Mouse (Mus musculus) urinary bladder, postnatal 14 days (tissue): Measurements from ENCODE around the gene Gemin6.
"Not testable (repeated sequence)": the region's sequence is repeated elsewhere in the genome, so short reads cannot be mapped to it uniquely, and the experiment has no call there.

Experiments
- DNase-seq: peaks from one replicate; pipeline ENCODE4 v3.0.0; 2021; ENCODE audit warnings: low spot score

The Gemin6 gene

GRCm38 (mm10) chr17:80224326-80225116 lies at the start of gene Gemin6:
TSS of gene Gemin6 (plus strand) at chr17:80224441.
- peak; percentile 81 for DNase-seq

DNA sequence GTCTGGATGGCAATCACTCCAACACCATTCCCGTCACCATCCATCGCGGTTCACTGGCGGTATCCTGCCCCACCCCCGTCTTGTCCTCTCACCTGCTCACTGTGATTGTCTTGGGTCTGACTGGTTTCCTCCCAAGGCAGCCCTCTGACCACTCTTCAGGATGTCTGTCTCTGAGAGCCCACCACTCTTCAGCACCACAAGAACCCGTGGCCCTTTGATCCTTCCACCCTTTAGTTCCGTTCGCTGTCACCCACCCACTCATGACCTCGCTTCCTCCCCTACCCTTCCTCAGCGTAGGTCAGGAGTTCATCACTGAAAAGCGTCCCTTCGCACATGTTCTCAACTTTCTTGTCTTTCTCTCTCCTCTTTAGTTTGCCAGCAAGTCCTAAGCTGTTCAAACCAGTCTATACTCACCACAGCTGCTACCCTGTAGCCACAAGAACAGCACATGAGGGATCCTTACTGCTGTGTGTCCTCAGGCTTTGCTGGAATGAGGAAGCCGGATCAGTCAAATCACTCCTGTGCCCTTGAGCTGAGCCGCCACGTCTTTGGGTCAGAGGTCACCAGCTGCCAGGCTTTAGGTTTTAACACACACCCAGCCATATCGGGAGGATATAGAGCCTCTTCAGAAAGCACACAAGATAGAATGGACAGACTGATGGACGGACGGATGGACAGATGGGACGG lies 49.4 kb upstream of the Gemin6 start:
- no peak for DNase-seq

DNA sequence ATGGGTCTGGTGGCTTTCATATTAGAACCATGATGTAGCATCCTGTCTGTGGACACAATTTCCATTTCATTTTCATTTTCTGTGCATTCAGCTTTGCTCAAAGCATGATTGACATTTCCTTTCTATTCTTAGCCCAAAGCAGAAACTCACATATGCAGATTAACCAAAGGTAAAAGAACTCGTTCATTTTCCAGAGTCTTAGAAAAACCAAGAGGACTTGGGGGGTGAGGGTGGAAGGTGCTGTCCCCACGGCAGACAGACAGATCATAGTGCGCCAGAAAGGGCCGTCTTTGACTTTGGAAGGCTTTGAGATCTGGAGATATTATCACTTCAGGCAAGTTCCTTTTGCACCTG lies 48.9 kb upstream of the Gemin6 start:
- DNase-seq: no peak

- DNase-seq: no peak
These were observed 48.3 kb upstream of the Gemin6 start for GRCm38 (mm10) chr17:80175966-80176365.

- not testable (repeated sequence) for DNase-seq
These were observed 45.4 kb upstream of the Gemin6 start for GRCm38 (mm10) chr17:80178846-80179245.

DNA sequence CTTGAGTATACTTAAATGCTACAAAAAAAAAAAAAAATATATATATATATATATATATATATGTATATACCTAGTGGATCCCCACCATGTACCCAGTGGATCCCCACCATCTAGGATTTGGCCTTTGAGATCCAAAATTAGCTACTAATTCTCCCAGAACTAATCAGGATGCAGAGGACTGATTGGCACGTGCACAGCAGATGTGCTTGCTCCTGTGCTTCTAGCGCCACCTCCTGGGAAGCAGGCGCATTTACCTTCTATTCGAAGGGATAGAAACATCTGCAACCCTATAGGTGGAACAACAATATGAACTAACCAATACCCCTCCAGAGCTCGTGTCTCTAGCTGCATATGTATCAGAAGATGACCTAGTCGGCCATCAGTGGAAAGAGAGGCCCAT lies 44.3 kb upstream of the Gemin6 start:
- peak; percentile 78 for DNase-seq

DNA sequence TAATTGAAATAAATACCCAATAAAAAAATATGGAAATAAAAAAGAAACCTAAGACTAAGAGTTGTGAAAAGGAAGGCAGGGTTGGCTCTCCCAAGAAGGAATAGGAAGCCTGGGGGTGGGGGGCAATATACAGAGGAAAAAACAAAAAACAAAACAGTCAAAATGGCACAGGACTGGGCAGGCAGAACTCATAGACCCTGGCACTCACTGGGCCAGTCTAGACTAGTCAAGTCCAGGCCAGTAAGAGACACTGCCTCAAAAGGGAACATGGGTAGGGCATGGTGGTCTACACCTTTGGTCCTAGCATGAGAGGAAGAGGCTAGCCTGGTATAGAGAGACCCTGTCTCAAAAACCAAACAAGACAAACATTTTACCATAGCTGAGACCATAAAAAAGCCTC lies 43.8 kb upstream of the Gemin6 start:
- DNase-seq: no peak

DNA sequence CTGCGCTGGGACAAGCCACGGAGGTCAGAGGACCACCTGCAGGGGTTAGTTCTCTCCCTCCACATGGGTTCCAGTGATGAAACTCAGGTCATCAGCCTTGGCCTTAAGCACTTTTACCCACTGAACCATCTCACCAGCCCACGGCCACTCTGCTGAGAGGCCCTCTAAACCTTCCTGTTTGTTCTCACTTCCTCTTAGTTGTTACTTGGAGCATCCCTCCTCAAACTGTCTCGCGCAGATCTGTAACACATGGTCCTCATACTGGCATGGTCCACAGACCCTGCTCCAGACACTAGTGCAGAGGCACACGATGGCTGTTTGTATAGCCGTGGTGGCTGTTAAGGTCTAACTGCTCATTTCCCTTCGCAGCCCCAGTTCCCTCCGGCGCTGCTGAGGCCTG lies 40.6 kb upstream of the Gemin6 start:
- DNase-seq: no peak

DNA sequence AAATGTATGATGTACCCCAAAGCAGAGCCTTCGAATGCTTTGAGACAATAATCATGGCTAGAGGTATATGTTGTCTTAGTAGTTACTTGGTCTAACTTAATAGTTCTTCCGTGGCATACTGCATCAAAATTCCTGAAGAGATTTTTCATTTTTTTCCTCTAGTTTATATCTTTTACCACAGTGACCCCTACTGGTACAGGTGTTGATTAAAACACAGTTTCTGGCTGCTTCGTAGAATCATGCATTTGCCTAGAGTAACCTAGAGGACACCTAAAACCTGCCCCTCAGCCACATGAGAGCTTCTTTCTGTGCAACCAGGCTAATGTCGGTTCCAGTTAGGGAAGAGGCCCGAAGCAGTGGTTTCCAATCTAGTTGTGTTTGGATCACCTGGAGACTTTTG lies 31.2 kb upstream of the Gemin6 start:
- no peak for DNase-seq

DNA sequence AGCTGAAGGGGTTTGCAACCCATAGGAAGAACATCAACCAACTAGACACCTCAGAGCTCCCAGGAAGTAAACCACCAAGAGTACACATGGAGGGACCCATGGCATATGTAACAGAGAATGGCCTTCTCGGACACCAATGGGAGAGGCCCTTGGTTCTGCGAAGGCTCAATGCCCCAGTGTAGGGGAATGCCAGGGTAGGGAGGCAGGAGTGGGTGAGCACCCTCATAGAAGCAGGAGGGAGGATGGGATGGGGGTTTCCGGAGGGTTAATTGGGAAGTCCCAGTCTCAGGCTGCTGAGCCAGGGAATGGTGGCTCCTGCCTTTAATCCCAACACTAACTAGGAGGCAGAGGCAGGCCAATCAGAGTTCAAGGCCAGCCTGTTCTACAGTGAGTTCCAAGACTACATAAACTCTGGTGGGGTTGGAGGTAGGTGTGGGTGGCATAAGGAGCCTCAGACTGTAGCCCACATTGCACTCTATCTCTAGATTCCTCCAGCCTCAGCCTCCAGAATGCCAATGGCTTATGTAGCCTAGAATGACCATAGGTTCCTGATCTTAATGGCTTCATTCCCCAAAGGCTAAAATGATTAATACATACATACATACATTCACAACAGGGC lies 25.0 kb upstream of the Gemin6 start:
- DNase-seq: no peak

GRCm38 (mm10) chr17:80205657-80206056 lies 18.6 kb upstream of the Gemin6 start:
- no peak for DNase-seq

DNA sequence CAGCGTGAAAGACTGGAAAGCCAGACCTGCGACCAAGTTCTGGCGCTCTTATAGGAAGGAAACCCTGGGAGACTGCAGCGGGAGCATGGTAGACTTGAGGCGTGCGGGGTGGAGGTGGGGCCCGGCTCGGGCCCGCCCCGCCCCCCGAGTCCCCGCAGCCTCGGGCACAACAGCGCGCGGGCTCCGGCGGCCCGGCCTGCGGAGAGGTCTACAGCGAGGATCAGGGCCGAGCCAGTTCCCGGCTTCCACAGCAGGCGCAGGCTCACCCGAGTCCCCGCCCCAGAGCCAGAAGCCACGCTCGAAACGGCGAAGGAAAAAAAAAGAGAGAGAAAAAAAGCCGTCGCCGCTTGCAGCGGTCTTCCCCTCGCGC lies 18.0 kb upstream of the Gemin6 start:
- no peak for DNase-seq

DNA sequence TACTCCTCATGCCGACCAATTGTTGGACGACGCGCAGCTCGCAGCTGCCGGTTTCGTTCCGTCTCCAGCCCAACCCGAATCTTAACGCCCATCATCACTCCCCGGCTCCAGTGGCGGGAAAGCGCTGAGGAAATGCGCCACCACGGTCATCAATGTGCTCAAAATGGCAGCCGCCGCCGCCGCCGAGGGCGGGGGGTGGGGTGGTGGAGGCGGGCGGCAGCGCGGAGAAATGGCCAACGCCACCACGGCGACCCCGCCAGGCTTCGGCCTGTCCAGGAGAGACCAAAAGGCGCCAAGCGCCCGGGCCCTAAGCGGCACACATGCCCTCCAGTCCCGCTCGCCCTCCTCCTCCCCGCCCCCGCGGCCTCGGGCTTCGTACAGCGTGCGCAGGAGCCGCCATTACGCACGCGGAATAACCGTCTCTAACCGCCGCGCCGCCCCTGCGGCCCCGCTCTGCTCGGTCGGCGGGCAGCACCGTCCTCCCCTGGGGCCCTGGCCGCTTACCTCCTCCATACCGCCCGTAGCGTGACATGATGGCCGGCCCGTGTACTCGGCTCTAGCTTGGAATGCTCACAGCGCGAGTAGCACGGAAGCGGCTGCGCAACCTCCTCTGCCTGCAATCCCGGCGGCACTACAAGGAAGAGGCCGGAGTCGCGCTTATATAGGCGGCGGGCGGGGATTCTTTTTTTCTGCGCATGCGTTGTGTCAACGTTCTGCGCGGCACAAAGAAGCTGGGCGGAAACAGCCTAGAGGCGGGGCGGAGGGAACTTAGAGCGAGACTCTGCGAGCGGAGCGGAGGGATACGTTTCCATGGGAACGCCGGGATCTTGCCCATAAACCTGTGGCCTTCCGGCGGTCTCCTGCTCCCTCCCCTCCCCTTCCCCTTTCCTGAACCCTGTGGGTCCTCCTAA lies 17.3 kb upstream of the Gemin6 start, which contains the start of the genes Srsf7 and Ttc39d:
Srsf7 (minus strand) TSS at position 637 of the 911 bp plus-strand sequence.
Ttc39d (plus strand) TSS at position 790 of the 911 bp plus-strand sequence.
- peak; percentile 98 for DNase-seq

DNA sequence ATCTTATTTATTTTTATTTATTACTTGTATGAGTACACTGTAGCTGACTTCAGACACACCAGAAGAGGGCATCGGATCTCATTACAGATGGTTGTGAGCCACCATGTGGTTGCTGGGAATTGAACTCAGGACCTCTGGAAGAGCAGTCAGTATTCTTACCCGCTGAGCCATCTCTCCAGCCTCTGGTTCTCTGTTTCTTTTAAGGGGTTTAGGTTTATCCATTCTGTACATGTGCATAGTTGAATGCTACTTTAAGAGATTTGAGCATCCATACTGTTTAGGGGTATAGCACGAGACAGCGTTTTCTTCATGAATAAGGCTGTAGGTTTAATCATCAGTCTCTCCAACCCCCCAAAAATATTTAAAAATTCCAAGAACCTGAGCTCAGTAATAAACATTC lies 10.2 kb upstream of the Gemin6 start:
- not testable (repeated sequence) for DNase-seq

- DNase-seq: no peak
These were observed 4.1 kb upstream of the Gemin6 start for GRCm38 (mm10) chr17:80220131-80220530.

DNA sequence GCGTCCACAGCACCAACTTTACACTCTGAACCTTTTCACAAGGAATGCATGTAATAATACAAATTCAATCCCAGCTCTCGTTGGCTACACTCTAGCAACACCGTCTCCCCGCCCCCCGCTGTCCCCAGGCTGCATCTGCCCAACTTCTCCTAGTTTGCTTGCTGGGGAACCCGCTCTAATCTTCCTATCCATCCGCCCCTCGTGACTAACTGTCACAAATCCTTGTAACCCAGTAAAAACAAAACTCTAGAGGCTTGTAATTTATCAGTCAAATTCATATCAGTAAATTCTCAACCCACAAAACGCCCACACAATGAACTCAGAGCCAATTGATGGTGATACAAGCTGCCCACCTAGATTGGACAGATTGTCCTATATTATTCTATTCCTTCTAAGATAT lies 3.0 kb upstream of the Gemin6 start:
- DNase-seq: no peak

DNA sequence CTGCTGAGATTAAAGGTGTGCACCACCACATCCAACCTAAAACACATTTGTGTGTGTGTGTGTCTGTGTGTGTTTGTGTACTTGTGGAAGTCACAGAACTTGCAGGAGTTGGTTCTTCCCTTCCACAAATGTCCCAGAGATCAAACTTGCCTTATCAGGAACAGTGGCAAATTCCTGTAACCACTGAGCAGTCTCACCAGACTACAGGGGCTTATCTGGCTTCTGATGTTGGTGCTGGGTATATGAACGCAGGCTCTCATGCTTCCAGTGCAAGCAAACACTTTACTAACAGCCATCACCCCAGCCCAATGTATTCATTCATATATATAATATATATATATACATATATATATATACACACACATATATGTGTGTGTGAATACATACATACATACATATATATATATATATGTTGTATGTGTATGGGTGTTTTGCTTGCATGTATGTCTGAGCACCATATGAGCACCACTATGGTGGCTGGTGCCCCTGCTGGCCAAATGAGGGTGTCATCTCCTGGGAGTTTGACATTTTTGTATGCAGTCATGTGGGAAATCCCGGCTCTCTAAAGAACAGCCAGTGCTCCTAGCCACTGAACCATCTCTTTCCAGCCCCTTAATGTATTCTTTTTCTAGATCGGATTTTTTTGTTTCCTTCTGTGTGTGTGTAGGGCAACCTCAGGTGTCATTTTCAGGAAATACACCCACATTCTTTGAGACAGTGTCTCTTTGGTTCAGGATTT lies 2.2 kb upstream of the Gemin6 start:
- DNase-seq: no peak

- no peak for DNase-seq
These were observed 412 bp upstream of the Gemin6 start for GRCm38 (mm10) chr17:80223829-80224228.

GRCm38 (mm10) chr17:80225142-80225541 lies 901 bp downstream of the Gemin6 start:
- not testable (repeated sequence) for DNase-seq

DNA sequence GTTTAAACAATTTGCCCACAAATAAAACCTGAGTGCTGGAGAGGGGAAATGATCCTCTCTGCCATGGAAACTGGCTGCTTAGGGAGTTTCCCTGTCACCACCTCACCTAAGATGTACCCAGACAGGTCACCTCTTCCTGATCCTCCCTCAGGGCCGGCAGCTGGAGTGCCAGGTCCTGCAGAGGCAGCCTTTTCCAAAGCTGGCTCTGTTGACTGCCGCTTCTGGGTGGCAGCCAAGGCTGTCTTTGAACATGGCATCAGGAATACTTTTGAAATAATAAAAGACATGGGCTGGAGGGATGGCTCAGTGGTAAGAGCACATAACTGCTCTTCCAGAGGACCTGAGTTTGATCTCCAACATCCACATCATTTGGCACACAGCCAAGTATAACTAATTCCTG lies 5.2 kb downstream of the Gemin6 start:
- no peak for DNase-seq

DNA sequence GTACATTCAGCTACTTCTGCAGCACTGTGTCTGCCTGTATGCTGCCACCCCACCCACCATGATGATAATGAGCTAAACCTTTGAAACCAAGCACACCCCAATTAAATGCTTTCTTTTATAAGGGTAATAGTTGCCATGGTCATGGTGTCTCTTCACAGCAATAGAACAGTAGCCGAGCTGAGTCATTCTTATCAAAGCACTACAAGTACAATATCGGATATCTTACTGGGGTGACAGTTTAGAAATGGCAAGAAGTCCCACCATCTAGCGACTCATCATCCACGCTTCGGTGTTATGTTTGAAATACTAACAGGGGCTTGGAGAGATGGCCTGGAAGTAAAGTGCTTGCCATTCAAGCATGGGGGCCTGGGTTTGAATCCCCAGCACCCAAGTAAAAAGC lies 9.6 kb downstream of the Gemin6 start:
- DNase-seq: no peak
